Mouse (Mus musculus) lung, postnatal 25 days (tissue): ENCODE results near the gene Cotl1.

Experiments used
- DNase-seq: peaks from one replicate; pipeline ENCODE4 v3.0.0; 2022; ENCODE audit warnings: low spot score

Gene Cotl1

GRCm38 (mm10) chr8:119817446-119817845 lies 22.9 kb downstream of the Cotl1 start:
- DNase-seq, result no peak

GRCm38 (mm10) chr8:119816219-119816618 lies 24.1 kb downstream of the Cotl1 start:
- DNase-seq, result no peak

- peak; percentile 67 for DNase-seq
These were observed 27.5 kb downstream of the Cotl1 start for GRCm38 (mm10) chr8:119812650-119813431.

GRCm38 (mm10) chr8:119811925-119812324 lies 28.4 kb downstream of the Cotl1 start:
- DNase-seq, result peak; percentile 68

- no peak for DNase-seq
These were observed 29.3 kb downstream of the Cotl1 start for GRCm38 (mm10) chr8:119810953-119811499.

- no peak for DNase-seq
These were observed 30.0 kb downstream of the Cotl1 start for GRCm38 (mm10) chr8:119810127-119810868.

- no peak for DNase-seq
These were observed 30.7 kb downstream of the Cotl1 start for GRCm38 (mm10) chr8:119809620-119810019.

- DNase-seq, result no peak
These were observed 32.7 kb downstream of the Cotl1 start for GRCm38 (mm10) chr8:119807687-119808086.

- no peak for DNase-seq
These were observed 33.7 kb downstream of the Cotl1 start for GRCm38 (mm10) chr8:119806422-119807263.

GRCm38 (mm10) chr8:119805275-119805674 lies 35.1 kb downstream of the Cotl1 start:
- no peak for DNase-seq

- no peak for DNase-seq
These were observed 37.8 kb downstream of the Cotl1 start for GRCm38 (mm10) chr8:119802592-119802991.

- DNase-seq, result no peak
These were observed 39.2 kb downstream of the Cotl1 start for GRCm38 (mm10) chr8:119801168-119801567.

- no peak for DNase-seq
These were observed 41.4 kb downstream of the Cotl1 start for GRCm38 (mm10) chr8:119798965-119799264.

GRCm38 (mm10) chr8:119798170-119798964 lies 42.0 kb downstream of the Cotl1 start:
- DNase-seq, result peak; percentile 66

GRCm38 (mm10) chr8:119795651-119796050 lies 44.7 kb downstream of the Cotl1 start:
- DNase-seq, result peak; percentile 72

GRCm38 (mm10) chr8:119794689-119795088 lies 45.7 kb downstream of the Cotl1 start:
- DNase-seq, result no peak

- DNase-seq, result peak; percentile 57
These were observed 48.3 kb downstream of the Cotl1 start for GRCm38 (mm10) chr8:119791804-119792704.

- DNase-seq, result no peak
These were observed 50.8 kb downstream of the Cotl1 start for GRCm38 (mm10) chr8:119789581-119789980.

- DNase-seq, result no peak
These were observed 51.5 kb downstream of the Cotl1 start for GRCm38 (mm10) chr8:119788607-119789381.

GRCm38 (mm10) chr8:119787341-119787740 lies 53.0 kb downstream of the Cotl1 start:
- DNase-seq, result no peak
